Mouse (Mus musculus) kidney, postnatal 36 days (tissue): Measurements from ENCODE around the gene Fam83f.
"Not testable (repeated sequence)": the region's sequence is repeated elsewhere in the genome, so short reads cannot be mapped to it uniquely, and the experiment has no call there.

ENCODE experiments used
- DNase-seq, 2 experiments: peaks; one replicate each; pipeline ENCODE4 v3.0.0; 2021 to 2022; ENCODE audit warnings: mixed read lengths in 2 of 2

Fam83f gene

GRCm38 (mm10) chr15:80707088-80707487 is 35.4 kb downstream of the Fam83f start:
- DNase-seq, result peak; percentile 83 to 93

- DNase-seq, result peak; percentile 52 to 55
These were observed 37.9 kb downstream of the Fam83f start for GRCm38 (mm10) chr15:80709593-80709992.

GRCm38 (mm10) chr15:80710257-80710607 is 38.6 kb downstream of the Fam83f start:
- DNase-seq, result no peak

GRCm38 (mm10) chr15:80710608-80711363 is 39.1 kb downstream of the Fam83f start, which contains the start of gene Tnrc6b:
Tnrc6b (plus strand) TSS chr15:80711313.
- DNase-seq, result peak; percentile 99

GRCm38 (mm10) chr15:80711401-80712151 is 39.9 kb downstream of the Fam83f start:
- DNase-seq, result peak in 1 of 2 experiments; percentile 70

- no peak for DNase-seq
These were observed 42.7 kb downstream of the Fam83f start for GRCm38 (mm10) chr15:80714299-80714698.

- no peak for DNase-seq
These were observed 45.0 kb downstream of the Fam83f start for GRCm38 (mm10) chr15:80716631-80717135.

- DNase-seq, result no peak
These were observed 45.8 kb downstream of the Fam83f start for GRCm38 (mm10) chr15:80717431-80717830.

- DNase-seq, result no peak
These were observed 48.6 kb downstream of the Fam83f start for GRCm38 (mm10) chr15:80720249-80720648.

GRCm38 (mm10) chr15:80721861-80722260 is 50.2 kb downstream of the Fam83f start:
- no peak for DNase-seq

GRCm38 (mm10) chr15:80722366-80722765 is 50.7 kb downstream of the Fam83f start:
- no peak for DNase-seq

GRCm38 (mm10) chr15:80729477-80729876 is 57.8 kb downstream of the Fam83f start:
- DNase-seq, result no peak

- DNase-seq, result no peak
These were observed 59.4 kb downstream of the Fam83f start for GRCm38 (mm10) chr15:80731043-80731442.

GRCm38 (mm10) chr15:80731511-80731910 is 59.9 kb downstream of the Fam83f start:
- no peak for DNase-seq

GRCm38 (mm10) chr15:80732266-80733030 is 60.8 kb downstream of the Fam83f start:
- peak in 1 of 2 experiments; percentile 39 for DNase-seq

- no peak for DNase-seq
These were observed 63.7 kb downstream of the Fam83f start for GRCm38 (mm10) chr15:80735300-80735699.

GRCm38 (mm10) chr15:80735708-80736107 is 64.1 kb downstream of the Fam83f start:
- DNase-seq, result not testable (repeated sequence)

- no peak for DNase-seq
These were observed 64.9 kb downstream of the Fam83f start for GRCm38 (mm10) chr15:80736553-80736952.

GRCm38 (mm10) chr15:80738244-80738643 is 66.6 kb downstream of the Fam83f start:
- DNase-seq, result no peak

- DNase-seq, result no peak
These were observed 68.3 kb downstream of the Fam83f start for GRCm38 (mm10) chr15:80739972-80740371.

- no peak for DNase-seq
These were observed 70.2 kb downstream of the Fam83f start for GRCm38 (mm10) chr15:80741836-80742235.

- DNase-seq, result no peak
These were observed 71.4 kb downstream of the Fam83f start for GRCm38 (mm10) chr15:80742991-80743474.

GRCm38 (mm10) chr15:80743606-80744005 is 72.0 kb downstream of the Fam83f start:
- no peak for DNase-seq
